Mouse (Mus musculus) layer of hippocampus, adult 11-12 months (tissue): ENCODE results near the gene Wbp2.
"Not testable (repeated sequence)": the region's sequence is repeated elsewhere in the genome, so short reads cannot be mapped to it uniquely, and the experiment has no call there.

Experiments used
- DNase-seq: peaks from one replicate; pipeline ENCODE4 v3.0.0; 2022; ENCODE audit warnings: low spot score

Wbp2 gene

GRCm38 (mm10) chr11:116109441-116110081 is 22.8 kb upstream of the Wbp2 start:
- DNase-seq = no peak

- DNase-seq = no peak
Observed at GRCm38 (mm10) chr11:116108464-116109137, 21.8 kb upstream of the Wbp2 start.

DNA sequence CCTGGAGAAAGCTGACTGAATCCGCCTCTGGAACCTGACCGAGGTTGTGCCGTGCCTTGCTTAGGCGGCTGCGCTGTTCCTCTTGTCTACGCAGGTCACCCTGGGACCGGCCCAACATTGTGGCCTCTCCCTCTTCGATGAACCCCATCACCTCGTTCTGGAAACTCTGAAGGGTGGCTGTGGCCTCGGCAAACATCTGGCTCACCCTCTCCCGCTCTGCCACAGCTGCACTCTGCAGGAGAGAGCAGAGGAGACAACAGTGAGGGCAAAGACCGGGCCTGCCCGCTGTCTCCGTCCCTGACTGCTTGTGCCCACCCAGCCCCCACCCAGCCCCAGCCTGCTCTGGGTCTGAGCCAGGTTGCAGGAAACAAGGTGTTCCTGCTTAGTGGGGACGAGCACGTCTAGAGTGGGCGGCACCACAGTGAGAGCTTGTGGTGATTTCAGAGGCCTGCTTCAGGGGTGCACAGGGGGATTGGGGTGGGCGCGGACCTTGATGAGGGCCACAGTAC is 21.0 kb upstream of the Wbp2 start:
- no peak for DNase-seq

DNA sequence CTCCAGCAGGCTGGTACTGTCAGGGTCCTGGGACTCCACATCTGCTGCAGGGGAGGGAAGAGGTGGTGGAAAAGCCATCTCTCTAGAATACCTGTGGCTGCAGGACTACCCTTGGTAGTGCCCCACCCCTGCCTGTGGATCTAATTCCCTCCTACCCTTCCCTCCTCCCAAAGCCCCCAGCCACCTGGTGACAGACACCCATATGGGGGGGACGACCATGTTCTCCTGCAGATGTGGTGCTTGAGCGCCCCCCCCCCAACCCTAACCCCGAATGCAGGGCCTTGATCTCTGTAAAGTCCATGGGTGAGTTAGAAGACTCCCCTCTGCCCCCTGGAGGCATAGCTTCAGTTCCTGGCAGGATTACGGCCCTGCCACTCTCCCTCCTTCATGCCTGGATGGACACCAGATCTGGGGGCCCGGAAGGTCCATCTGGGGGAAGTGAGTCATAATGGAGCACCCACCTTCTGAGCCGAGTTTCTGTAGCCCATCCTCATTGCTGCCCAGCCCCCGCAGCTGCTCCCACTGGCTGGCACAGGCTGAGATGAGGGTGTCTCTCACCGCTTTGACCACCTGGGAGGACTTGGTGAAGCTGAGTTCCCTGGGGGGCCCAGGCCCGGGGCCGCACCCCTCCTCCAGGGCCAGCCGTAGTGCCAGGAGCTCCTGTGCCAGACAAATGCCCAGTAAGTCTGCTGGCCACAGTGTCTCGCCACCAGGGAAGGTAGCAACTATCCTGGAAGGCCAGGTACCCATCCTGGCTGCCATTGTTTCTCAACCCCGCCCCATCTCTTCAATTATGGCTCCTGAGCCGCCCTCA is 20.4 kb upstream of the Wbp2 start:
- DNase-seq = no peak

GRCm38 (mm10) chr11:116106154-116106962 is 19.6 kb upstream of the Wbp2 start:
- no peak for DNase-seq

DNA sequence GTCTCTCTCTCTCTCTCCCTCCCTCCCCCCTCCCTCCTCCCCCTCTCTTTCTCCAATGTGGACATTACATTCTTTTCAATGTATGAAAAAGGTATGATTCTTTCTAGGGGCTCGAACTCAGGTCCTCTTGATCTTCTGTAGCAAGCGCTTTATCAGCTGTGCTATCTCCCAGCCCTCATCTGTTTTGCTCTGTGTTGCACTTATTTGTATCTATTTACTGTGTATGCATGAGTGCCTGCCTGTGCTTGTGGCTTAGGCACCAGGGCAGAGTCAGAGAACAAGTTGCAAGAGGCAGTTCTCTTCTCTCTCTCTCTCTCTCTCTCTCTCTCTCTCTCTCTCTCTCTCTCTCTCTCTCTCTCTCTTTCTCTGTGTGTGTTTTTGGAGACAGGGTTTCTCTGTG is 18.3 kb upstream of the Wbp2 start:
- no peak for DNase-seq

- no peak for DNase-seq
Observed at GRCm38 (mm10) chr11:116104006-116104646, 17.3 kb upstream of the Wbp2 start.

DNA sequence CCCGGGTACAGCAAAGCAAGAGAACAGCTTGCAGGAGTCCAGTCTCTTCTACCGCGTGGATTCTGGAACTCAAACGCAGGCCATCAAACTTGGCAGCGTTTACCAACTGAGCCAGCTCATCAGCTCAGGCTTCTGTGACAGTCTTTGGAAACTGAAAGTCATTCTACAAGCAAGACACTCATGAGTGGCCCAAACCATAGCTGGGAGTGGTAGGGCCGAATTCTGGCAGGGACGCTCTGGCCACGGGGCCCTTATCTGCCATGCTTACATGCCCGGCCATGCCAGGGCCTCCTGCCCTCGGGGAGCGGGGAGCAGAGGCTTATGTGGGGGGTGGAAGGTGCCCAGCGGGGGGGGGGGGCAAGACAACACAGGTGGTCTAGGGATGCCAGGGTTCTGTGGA is 16.8 kb upstream of the Wbp2 start:
- no peak for DNase-seq

GRCm38 (mm10) chr11:116102472-116102871 is 15.7 kb upstream of the Wbp2 start:
- DNase-seq = no peak

GRCm38 (mm10) chr11:116101931-116102381 is 15.2 kb upstream of the Wbp2 start:
- no peak for DNase-seq

DNA sequence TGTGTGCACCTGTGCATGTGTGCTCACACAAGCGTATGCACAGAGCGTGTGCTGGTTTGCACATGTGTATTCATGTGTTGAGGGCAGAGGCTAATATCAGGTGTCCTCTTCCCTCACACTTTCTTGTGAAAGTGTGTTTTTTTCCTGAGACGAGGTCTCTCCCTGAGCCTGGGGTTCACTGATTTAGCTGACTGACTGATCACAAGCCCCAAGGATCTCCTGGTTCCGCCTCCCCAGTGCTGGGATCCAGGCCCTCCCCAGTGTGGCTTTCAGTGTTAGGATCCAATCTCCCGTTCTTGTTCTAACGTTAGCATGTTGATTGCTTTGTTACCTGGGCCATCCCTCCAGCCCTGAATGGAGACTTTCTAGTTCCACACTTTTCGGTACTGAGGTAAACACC is 14.0 kb upstream of the Wbp2 start:
- no peak for DNase-seq

DNA sequence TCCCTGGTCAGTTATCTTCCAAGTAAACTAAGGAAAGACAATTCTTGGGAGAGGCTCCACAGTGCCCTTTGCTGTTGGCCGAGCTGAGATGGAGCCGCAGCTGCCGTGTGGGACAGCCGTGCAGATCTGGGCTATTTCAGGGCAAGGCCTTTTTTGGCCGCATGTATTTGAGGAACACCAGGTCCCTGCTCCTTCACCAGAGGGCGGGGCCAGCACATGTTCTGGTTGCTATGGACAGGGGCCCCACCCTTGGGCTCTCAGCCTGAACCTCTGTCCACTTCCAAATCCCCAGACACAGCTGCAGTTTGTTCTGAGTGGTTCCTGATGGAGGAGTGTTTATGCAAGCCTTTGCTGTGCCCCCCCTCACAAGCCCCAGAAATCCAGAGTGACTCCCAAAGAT is 13.6 kb upstream of the Wbp2 start:
- no peak for DNase-seq

GRCm38 (mm10) chr11:116099462-116099861 is 12.7 kb upstream of the Wbp2 start:
- no peak for DNase-seq

- DNase-seq = no peak
Observed at GRCm38 (mm10) chr11:116098711-116099460, 12.1 kb upstream of the Wbp2 start.

DNA sequence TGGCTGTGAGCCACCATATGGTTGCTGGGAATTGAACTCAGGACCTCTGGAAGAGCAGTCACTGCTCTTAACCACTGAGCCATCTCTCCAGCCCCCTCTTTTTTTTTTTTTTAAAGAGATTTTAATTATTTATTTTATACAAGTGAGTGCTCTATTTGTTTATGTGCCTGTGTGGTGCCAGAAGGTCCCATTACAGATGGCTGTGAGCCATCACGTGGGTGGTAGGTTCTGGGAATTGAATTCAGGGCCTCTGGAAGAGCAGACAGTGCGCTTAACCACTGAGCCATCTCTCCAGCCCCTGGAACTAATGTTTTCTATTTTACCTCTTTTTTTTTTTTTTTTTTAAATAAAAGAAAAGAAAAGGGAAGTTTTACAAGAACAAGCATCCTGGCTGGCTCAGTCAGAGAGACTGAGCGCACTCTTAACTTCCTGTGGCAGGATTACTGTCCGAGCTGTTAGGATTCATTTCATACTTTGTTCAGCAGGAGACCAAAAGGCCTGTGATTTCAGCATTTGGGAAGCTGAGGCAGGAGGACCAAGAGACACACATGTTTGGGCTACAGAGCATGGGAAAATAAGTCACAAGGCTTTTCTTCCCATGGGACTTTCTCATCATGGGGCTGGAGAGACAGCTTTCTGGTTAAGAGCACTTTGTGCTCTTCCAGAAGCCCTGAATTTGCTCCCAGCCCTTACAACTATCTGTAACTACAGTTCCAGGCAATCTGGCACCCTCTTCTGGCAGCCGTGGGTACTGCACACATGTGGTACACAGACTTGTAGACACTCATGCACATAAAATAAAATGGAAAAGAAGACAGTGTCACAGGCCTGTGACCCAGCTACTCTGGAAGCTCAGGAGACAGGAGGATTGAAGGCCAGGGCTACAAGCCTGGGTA is 9.7 kb upstream of the Wbp2 start:
- no peak for DNase-seq

DNA sequence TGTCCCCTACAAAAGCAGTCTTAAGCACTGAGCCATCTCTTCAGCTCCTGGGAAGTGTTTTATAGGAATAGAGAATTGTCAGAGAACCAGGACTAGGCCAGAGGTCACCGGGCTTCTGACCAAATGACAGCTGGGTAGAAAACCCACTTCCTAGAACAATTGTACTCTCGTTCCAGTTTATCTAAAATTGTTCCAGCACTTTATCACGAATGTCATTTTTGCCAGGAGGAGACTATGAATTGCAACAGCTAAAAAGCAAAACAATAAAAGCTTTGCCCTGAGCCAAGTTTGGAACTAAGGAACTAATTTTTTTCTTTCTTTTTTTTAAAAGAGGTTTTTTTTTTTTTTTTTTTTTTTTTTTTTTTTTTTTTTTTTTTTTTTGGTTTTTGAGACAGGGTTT is 8.8 kb upstream of the Wbp2 start:
- no peak for DNase-seq

DNA sequence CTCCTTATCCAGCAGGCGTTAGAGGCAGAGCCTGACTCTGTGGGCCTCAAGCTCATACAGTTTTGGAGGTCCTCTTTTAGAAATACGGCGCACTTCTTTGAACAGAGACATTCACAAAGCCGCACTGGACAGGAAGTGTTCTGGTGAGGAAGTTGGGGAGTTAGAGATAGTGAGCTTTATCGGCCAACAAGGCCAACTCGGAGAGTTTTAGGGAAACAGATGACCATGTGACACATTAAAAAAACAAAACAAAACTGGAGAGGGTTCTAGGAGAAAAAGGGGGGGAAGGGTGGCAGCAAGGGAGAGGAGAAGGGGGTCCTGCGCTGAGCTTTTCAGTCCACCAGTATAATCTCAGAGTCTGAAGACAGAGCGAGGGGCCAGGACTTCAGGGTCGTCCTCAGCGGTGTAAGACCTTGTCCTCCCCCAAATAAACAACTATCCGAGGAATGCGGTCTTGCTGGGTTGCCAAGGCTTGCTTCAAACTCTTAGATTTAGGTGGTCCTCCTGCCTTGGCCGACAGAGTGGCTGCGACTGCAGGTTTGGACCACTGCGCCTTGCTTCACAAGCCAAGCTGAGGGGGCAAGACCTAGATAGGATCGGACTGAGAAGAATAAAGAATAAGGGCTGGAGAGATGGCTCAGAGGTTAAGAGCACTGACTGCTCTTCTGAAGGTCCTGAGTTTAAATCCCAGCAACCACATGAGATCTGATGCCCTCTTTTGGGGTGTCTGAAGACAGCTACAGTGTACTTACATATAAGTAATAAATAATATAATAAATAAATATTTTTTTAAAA is 7.2 kb upstream of the Wbp2 start:
- DNase-seq = no peak

DNA sequence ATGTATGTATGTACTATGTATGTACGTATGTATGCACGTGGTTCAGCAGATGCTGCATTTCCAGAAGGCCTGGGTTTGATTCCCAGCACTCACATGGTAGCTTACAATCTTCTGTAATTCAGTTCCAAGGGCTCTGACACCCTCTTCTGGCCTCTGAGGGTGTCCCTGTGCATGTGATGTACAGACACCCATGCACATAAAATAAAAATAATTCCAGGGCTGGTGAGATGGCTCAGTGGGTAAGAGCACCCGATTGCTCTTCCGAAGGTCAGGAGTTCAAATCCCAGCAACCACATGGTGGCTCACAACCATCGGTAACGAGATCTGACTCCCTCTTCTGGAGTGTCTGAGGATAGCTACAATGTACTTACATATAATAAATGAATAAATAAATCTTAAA is 6.2 kb upstream of the Wbp2 start:
- DNase-seq = not testable (repeated sequence)

DNA sequence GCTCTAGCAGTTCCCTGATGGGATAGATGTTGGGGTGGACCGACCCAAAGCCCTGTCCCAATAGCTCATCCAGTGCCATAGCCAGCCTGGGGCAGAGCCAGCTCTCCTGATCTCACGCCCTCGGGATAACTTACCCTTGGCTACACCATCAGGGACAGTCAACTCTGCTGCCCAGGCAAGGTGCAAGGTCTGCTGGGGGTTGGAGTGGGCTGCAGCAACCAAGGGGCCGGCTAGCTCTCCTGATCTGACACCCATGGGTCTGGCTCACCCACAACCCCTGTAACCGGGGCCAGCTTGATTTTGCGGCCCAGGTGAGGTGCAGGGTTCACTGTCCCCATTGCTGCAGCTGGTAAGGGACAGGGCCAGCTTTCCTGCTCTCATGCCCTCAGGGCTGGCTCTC is 4.8 kb upstream of the Wbp2 start:
- no peak for DNase-seq
